Mouse (Mus musculus) neural tube, embryonic 12.5 days (tissue): Measurements from ENCODE around the gene Bdkrb2. TPM values are rescaled to one million over a fixed set of nuclear protein-coding genes. Genes with fewer than 3 reads are reported as not detected.

Experiments
- ATAC-seq: fragments of 200-750 bp; cut with Nextera tagmentation; 2 replicates; pipeline ENCODE4 v1.8.0; 2017; ENCODE audit warnings: low read depth, mild to moderate bottlenecking, moderate TSS enrichment, moderate library complexity; ENCODE audit not compliant: low FRiP score
- H3K27ac ChIP-seq: fragments of 300-500 bp; sonication (generic); 2 replicates; pipeline ENCODE4 v1.5.1; 2016
- H3K27me3 ChIP-seq: fragments of 300-500 bp; sonication (generic); replicated peaks from 2 replicates; pipeline ENCODE4 v1.6.1; 2016; ENCODE audit warnings: mild to moderate bottlenecking
- H3K36me3 ChIP-seq: fragments of 300-500 bp; sonication (generic); 2 replicates; pipeline ENCODE4 v1.6.1; 2016; ENCODE audit warnings: mild to moderate bottlenecking
- H3K4me1 ChIP-seq: fragments of 300-500 bp; sonication (generic); 2 replicates; pipeline ENCODE4 v1.6.1; 2016
- H3K4me2 ChIP-seq: fragments of 300-500 bp; sonication (generic); replicated peaks from 2 replicates; pipeline ENCODE4 v1.6.1; 2016; ENCODE audit warnings: mild to moderate bottlenecking
- H3K4me3 ChIP-seq: fragments of 300-500 bp; sonication (generic); 2 replicates; pipeline ENCODE4 v1.5.1; 2016
- H3K9ac ChIP-seq: fragments of 300-500 bp; sonication (generic); 2 replicates; pipeline ENCODE4 v1.6.1; 2016; ENCODE audit warnings: mild to moderate bottlenecking
- H3K9me3 ChIP-seq: fragments of 300-500 bp; sonication (generic); 2 replicates; pipeline ENCODE4 v1.6.1; 2016; ENCODE audit warnings: mild to moderate bottlenecking
- WGBS: fragments of 180-500 bp; shearing (Covaris S2); methylation state at CpG from one replicate; pipeline ENCODE4 v1.1.7; 2016; 5-methylcytosine and 5-hydroxymethylcytosine counted together
- polyA plus RNA-seq: library from polyadenylated mRNA; unstranded; fragments of >200 nt; fragmentation: Nextera tagmentation; extraction: Ambion mirVana; gene quantifications from 2 replicates; pipeline ENCODE4 v1.2.1, GENCODE M21; 2016

The Bdkrb2 gene
- polyA plus RNA-seq, 1 experiment from 2014 or later = 2.7 TPM

DNA sequence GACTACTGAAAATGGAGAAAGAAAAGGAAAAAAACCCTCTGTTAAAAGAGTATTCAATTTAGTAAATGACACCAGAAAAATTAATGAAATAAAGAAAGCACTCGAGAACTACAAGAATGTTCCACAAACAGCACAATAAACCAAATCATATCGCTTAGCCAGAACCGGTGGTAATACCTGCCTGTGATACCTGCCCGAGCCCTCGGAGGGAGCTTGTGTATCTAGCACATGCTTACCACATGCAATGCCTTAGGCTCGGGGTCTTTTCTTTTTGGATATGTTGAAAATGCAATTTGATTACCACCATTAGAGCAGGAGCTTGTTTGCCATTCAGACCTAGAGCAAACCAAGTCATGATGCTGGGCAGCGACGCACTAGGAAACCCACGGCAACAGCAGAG is 73.5 kb downstream of the Bdkrb2 start:
- 96% methylated on average over 9 of the region's 9 CpGs for WGBS
- no peak for ATAC-seq
- no peak overlapping the region for H3K4me2 ChIP-seq
- H3K4me3 ChIP-seq = no peak overlapping the region
- no peak overlapping the region for H3K9ac ChIP-seq
- H3K4me1 ChIP-seq = no peaks in the 10 kb centered on the region
- H3K36me3 ChIP-seq = peaks cover 82% of the 10 kb centered on the region
- no peak overlapping the region for H3K27ac ChIP-seq
- no peaks in the 10 kb centered on the region for H3K27me3 ChIP-seq
- H3K9me3 ChIP-seq = no peaks in the 10 kb centered on the region

GRCm38 (mm10) chr12:105637554-105637953 is 74.5 kb downstream of the Bdkrb2 start:
- Histone ChIP-seq H3K36me3 (peaks cover 88% of the 10 kb centered on the region), H3K27ac (no peak overlapping the region), H3K4me2 (no peak overlapping the region), H3K27me3 (no peaks in the 10 kb centered on the region), H3K4me3 (no peak overlapping the region), H3K4me1 (no peaks in the 10 kb centered on the region), H3K9me3 (no peaks in the 10 kb centered on the region), H3K9ac (no peak overlapping the region)
- ATAC-seq = no peak
- WGBS = 80% methylated on average over 4 of the region's 4 CpGs

- peaks cover 95% of the 10 kb centered on the region for H3K36me3 ChIP-seq
These were observed 79.8 kb downstream of the Bdkrb2 start for GRCm38 (mm10) chr12:105642770-105643321.

More at GRCm38 (mm10) chr12:105642770-105643321, 79.8 kb downstream of the Bdkrb2 start:
- no peak for ATAC-seq
- no peaks in the 10 kb centered on the region for H3K9me3 ChIP-seq
- H3K9ac ChIP-seq = no peak overlapping the region
- no peak overlapping the region for H3K27ac ChIP-seq
- H3K27me3 ChIP-seq = no peaks in the 10 kb centered on the region
- H3K4me3 ChIP-seq = no peak overlapping the region
- no peaks in the 10 kb centered on the region for H3K4me1 ChIP-seq
- 93% methylated on average over 11 of the region's 11 CpGs for WGBS
- no peak overlapping the region for H3K4me2 ChIP-seq

Other genes starting within 250 kb of the Bdkrb2 start
- 2.1 and 2.5 TPM in 2 replicates for gene Tunar, start 229.4 kb upstream of the Bdkrb2 start, polyA plus RNA-seq
- gene D430019H16Rik, start 109.4 kb upstream of the Bdkrb2 start, polyA plus RNA-seq = 6.9 and 8.4 TPM in 2 replicates
- gene Bdkrb1, start 39.9 kb downstream of the Bdkrb2 start, polyA plus RNA-seq = not detected in 2 replicates
- 33.0 and 33.1 TPM in 2 replicates for gene Gskip, start 121.6 kb downstream of the Bdkrb2 start, polyA plus RNA-seq
- gene Atg2b, start 122.0 kb downstream of the Bdkrb2 start, polyA plus RNA-seq = 17.2 and 18.1 TPM in 2 replicates
- 0.70 and 0.86 TPM in 2 replicates for gene Ak7, start 142.8 kb downstream of the Bdkrb2 start, polyA plus RNA-seq
- 249 and 259 TPM in 2 replicates for gene Papola, start 221.5 kb downstream of the Bdkrb2 start, polyA plus RNA-seq